Comparison of ENCODE assay signal across 10 mouse cellular contexts in the genomic region with DNA sequence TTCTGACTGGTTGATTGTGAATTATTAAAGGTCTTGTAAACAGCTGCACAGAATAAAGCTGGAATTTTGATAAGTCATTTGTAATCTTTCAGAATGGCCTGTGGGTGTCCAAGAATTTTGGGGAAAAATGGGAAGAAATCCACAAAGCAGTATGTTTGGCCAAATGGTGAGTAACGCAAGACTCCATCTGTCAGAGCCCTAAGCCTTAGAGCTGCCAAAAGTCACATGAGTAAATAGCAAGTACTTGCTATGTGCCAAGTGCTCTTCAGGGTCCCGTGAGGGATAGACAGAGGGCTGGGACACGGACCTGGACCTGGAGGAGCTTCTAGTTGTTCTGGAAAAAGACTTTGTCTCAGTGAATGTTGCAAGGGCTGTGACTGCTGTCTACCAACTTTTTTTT. TPM values are rescaled to one million over a fixed set of nuclear protein-coding genes. Genes with fewer than 3 reads are reported as not detected.
DNase-seq lines count a peak whose midpoint lies in the region; ATAC-seq and TF ChIP-seq lines count a peak whose summit lies in the region.
"Had no signal": no experiment of that assay in that cellular context is flagged by ENCODE, and none has a peak within 500 bp of the region (broad histone marks: within the 10 kb centered on the region; RNA-seq: fewer than 3 reads in every experiment).

No protein-coding gene starts in this region.

- H3K36me3 ChIP-seq in limb, embryonic 14.5 days (ENCODE audit: control insufficient read depth, insufficient read depth, low read length) = peaks cover 25% of the 10 kb centered on the region
- peaks cover 52% of the 10 kb centered on the region for H3K36me3 ChIP-seq in limb, embryonic 10.5 days
- H3K36me3 ChIP-seq in stomach, embryonic 15.5 days = peaks cover 11% of the 10 kb centered on the region; the same call in 1 of the 2 replicates

- 0 out of 2 replicates have a peak overlapping the region, but pooled peaks have one; percentile 68 for H3K27ac ChIP-seq in limb, embryonic 14.5 days (replicated peaks; ENCODE audit: low read depth, low read length)
- H3K27ac ChIP-seq in limb, embryonic 10.5 days = no peak overlapping the region
- peak overlapping the region; percentile 73; the same call in 1 of the 2 replicates for H3K27ac ChIP-seq in stomach, embryonic 15.5 days
- H3K27ac ChIP-seq: liver, embryonic 12.5 days had no signal

- no peak for ATAC-seq in limb, embryonic 14.5 days (ENCODE audit: low FRiP score, low read depth)
- ATAC-seq in stomach, embryonic 15.5 days (ENCODE audit: insufficient read depth, low FRiP score, low read depth) = 0 out of 2 replicates have a peak, but pooled peaks have one; percentile 31
- ATAC-seq: liver, embryonic 12.5 days had no signal

- 73% methylated on average over 3 of the region's 3 CpGs for WGBS in limb, embryonic 14.5 days
- WGBS in limb, embryonic 10.5 days = 76% methylated on average over 3 of the region's 3 CpGs
- WGBS in stomach, embryonic 15.5 days = 51% methylated on average over 3 of the region's 3 CpGs

- DNase-seq in cerebellum, adult 9-10 months = peak; percentile 24
- no peak for DNase-seq in cerebellum, adult 11 months
- no peak for DNase-seq in limb, embryonic 14.5 days (ENCODE audit: low spot score)
- no peak for DNase-seq in limb, embryonic 10.5 days (ENCODE audit: low spot score)
- DNase-seq in heart, postnatal 4 days = peak; percentile 20
- no peak for DNase-seq in adrenal gland, adult 8-10 months
- no peak for DNase-seq in MN1 (ENCODE audit: low spot score)

- H3K9ac ChIP-seq in limb, embryonic 14.5 days (ENCODE audit: low read depth, low read length, severe bottlenecking) = no peak overlapping the region
- H3K9ac ChIP-seq in stomach, embryonic 15.5 days = no peak overlapping the region
- H3K9ac ChIP-seq: embryonic facial prominence, embryonic 12.5 days; liver, embryonic 12.5 days had no signal

- no peak overlapping the region for H3K4me3 ChIP-seq in limb, embryonic 14.5 days (replicated peaks; ENCODE audit: low read length)
- no peak overlapping the region for H3K4me3 ChIP-seq in limb, embryonic 10.5 days
- H3K4me3 ChIP-seq in stomach, embryonic 15.5 days (replicated peaks) = no peak overlapping the region
- H3K4me3 ChIP-seq: embryonic facial prominence, embryonic 12.5 days; liver, embryonic 12.5 days had no signal

- no peaks in the 10 kb centered on the region for H3K9me3 ChIP-seq in limb, embryonic 14.5 days (ENCODE audit: control insufficient read depth, low read length)
- H3K9me3 ChIP-seq in limb, embryonic 10.5 days (replicated peaks) = no peaks in the 10 kb centered on the region
- H3K9me3 ChIP-seq in stomach, embryonic 15.5 days = no peaks in the 10 kb centered on the region
- H3K9me3 ChIP-seq: embryonic facial prominence, embryonic 12.5 days; liver, embryonic 12.5 days had no signal

- no peak for TF ChIP-seq POLR2A in limb, embryonic 14.5 days (IDR thresholded peaks at IDR 0.05; ENCODE audit: borderline replicate concordance, extremely low read depth, insufficient read depth, insufficient read length)

- no peaks in the 10 kb centered on the region for H3K27me3 ChIP-seq in limb, embryonic 14.5 days (ENCODE audit: control insufficient read depth, insufficient read depth, low read length)
- H3K27me3 ChIP-seq in limb, embryonic 10.5 days (ENCODE audit: low read depth, poor library complexity, severe bottlenecking) = no peaks in the 10 kb centered on the region
- no peaks in the 10 kb centered on the region for H3K27me3 ChIP-seq in stomach, embryonic 15.5 days (replicated peaks)
- H3K27me3 ChIP-seq: embryonic facial prominence, embryonic 12.5 days; liver, embryonic 12.5 days had no signal

- no peak overlapping the region for H3K4me2 ChIP-seq in limb, embryonic 14.5 days (replicated peaks; ENCODE audit: low read depth, low read length, severe bottlenecking)
- H3K4me2 ChIP-seq in stomach, embryonic 15.5 days = 0 out of 2 replicates have a peak overlapping the region, but pooled peaks have one; percentile 0
- H3K4me2 ChIP-seq: embryonic facial prominence, embryonic 12.5 days; liver, embryonic 12.5 days had no signal

- H3K4me1 ChIP-seq in limb, embryonic 14.5 days (ENCODE audit: control insufficient read depth, insufficient read depth, low read length) = peaks cover 10% of the 10 kb centered on the region
- peaks cover 4% of the 10 kb centered on the region for H3K4me1 ChIP-seq in limb, embryonic 10.5 days
- H3K4me1 ChIP-seq in stomach, embryonic 15.5 days = no peaks in the 10 kb centered on the region
- H3K4me1 ChIP-seq: embryonic facial prominence, embryonic 12.5 days had no signal

RNA-seq across cellular contexts. Expression of gene Mybphl, which starts 36.8 kb away (rescaled TPM):
- not detected in 2 replicates for polyA plus RNA-seq in limb, embryonic 14.5 days (2012; rRNA removed)
- polyA plus RNA-seq in limb, embryonic 14.5 days (2014; fragmentation: Nextera tagmentation; extraction: Ambion mirVana) = not detected in 2 replicates
- 0.15 TPM in 1 of 2 replicates, not detected in the other for polyA plus RNA-seq in limb, embryonic 10.5 days (2016; fragmentation: Nextera tagmentation; extraction: Ambion mirVana)
- total RNA-seq in heart, postnatal 4 days (2021) = 10 to 100 TPM; 44.7 to 57.2 TPM
- polyA plus RNA-seq in stomach, embryonic 15.5 days (2015; fragmentation: Nextera tagmentation; extraction: Ambion mirVana) = not detected in 2 replicates
- not detected for total RNA-seq in adrenal gland, adult 8-10 months (2022)

RNA-seq across cellular contexts. Expression of gene Sort1, which starts 44.0 kb away (rescaled TPM):
- polyA plus RNA-seq in limb, embryonic 14.5 days (2012; rRNA removed) = 30.4 and 35.6 TPM in 2 replicates
- polyA plus RNA-seq in limb, embryonic 14.5 days (2014; fragmentation: Nextera tagmentation; extraction: Ambion mirVana) = 17.9 and 19.1 TPM in 2 replicates
- polyA plus RNA-seq in limb, embryonic 10.5 days (2016; fragmentation: Nextera tagmentation; extraction: Ambion mirVana) = 9.4 and 12.1 TPM in 2 replicates
- 10 to 100 TPM; 28.9 to 32.3 TPM for total RNA-seq in heart, postnatal 4 days (2021)
- polyA plus RNA-seq in stomach, embryonic 15.5 days (2015; fragmentation: Nextera tagmentation; extraction: Ambion mirVana) = 12.4 and 14.2 TPM in 2 replicates
- 10 to 100 TPM; 25.9 to 67.1 (median 40.9) TPM for total RNA-seq in adrenal gland, adult 8-10 months (2022)

RNA-seq across cellular contexts. Expression of gene Psrc1, which starts 55.7 kb away (rescaled TPM):
- polyA plus RNA-seq in limb, embryonic 14.5 days (2012; rRNA removed) = 86.7 and 91.5 TPM in 2 replicates
- 38.0 and 39.1 TPM in 2 replicates for polyA plus RNA-seq in limb, embryonic 14.5 days (2014; fragmentation: Nextera tagmentation; extraction: Ambion mirVana)
- polyA plus RNA-seq in limb, embryonic 10.5 days (2016; fragmentation: Nextera tagmentation; extraction: Ambion mirVana) = 96.6 and 100 TPM in 2 replicates
- total RNA-seq in heart, postnatal 4 days (2021) = 1 to 10 TPM; 6.7 to 8.8 TPM
- 34.9 and 38.9 TPM in 2 replicates for polyA plus RNA-seq in stomach, embryonic 15.5 days (2015; fragmentation: Nextera tagmentation; extraction: Ambion mirVana)
- total RNA-seq in adrenal gland, adult 8-10 months (2022) = 1 to 10 TPM; 1.6 to 4.8 (median 3.0) TPM

Comparison
In these comparisons a context has a peak if more than half of its experiments do, and no peak if none do; other contexts are left out.
1. DNase-seq: peak in cerebellum, adult 9-10 months (single experiment) and heart, postnatal 4 days (single experiment); none in cerebellum, adult 11 months (single experiment), limb, embryonic 14.5 days (single experiment), limb, embryonic 10.5 days (single experiment), adrenal gland, adult 8-10 months (single experiment) and MN1 (single experiment).